Mouse (Mus musculus) heart, postnatal 0 days (tissue): ENCODE measurements at regions not wholly inside any gene's neighbourhood (a gene's known extent, or its start where the extent isn't known, plus 50 kb on each side); places are given as distances from the start of the nearest gene placed in this dataset.

Experiments
- CTCF ChIP-seq: IDR thresholded peaks from 2 replicates; pipeline ENCODE4 v1.5.1; 2016; ENCODE audit warnings: antibody characterized with exemption, control low read depth, low read depth
- EP300 ChIP-seq: IDR thresholded peaks from 2 replicates; pipeline ENCODE4 v1.6.1; 2016; ENCODE audit warnings: antibody characterized with exemption, low read depth

DNA sequence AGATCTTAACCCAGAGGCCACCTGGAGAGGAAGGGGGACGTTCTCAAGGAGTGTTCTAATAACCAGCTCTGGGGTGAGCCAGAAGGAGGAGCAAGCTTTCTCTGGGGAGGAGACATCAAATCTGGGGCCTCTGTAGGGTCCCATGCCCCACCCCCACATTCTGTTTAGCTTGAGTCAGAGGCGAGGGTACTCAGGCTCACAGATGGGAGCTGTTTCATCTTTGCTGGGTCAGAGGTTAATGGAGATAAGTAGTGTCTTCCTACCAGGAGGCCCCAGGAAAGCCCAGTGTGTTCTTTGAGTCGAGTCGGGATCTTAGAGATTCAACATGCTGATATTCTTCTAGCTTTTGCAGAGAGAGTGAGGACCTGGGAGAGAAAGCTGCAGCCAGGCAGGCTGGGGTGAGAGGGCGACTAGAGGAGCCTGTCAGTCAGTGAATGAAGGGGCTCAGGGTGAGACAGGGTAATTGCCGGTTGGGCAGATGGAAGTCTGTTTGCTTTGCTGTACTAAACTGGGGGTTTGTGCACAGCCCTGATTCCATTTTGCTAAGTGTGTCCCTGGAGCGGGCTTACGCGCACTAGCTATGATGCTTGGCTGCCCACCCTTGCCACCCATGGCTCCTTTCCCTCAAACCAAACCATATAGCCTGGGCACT, 124.0 kb downstream of the Dact1 start:
- no peak for TF ChIP-seq CTCF
- TF ChIP-seq EP300: no peak
